Mouse (Mus musculus) lung, adult 2 months (tissue): ENCODE measurements around the gene R3hdm2.
A peak's percentile ranks its signal among the peaks of the same experiment; 100 is the strongest.

ENCODE experiments used
- CTCF ChIP-seq: fragments of 200-500 bp; IDR thresholded peaks from 2 replicates; pipeline ENCODE4 v1.5.1; 2011; ENCODE audit warnings: mild to moderate bottlenecking, low read length, control low read depth; ENCODE audit not compliant: insufficient read depth
- POLR2A ChIP-seq: fragments of 200-500 bp; IDR thresholded peaks from 2 replicates; pipeline ENCODE4 v1.6.1; 2011; ENCODE audit warnings: low read depth, mild to moderate bottlenecking, control low read depth, low read length, borderline replicate concordance; ENCODE audit errors: extremely low read depth

DNA sequence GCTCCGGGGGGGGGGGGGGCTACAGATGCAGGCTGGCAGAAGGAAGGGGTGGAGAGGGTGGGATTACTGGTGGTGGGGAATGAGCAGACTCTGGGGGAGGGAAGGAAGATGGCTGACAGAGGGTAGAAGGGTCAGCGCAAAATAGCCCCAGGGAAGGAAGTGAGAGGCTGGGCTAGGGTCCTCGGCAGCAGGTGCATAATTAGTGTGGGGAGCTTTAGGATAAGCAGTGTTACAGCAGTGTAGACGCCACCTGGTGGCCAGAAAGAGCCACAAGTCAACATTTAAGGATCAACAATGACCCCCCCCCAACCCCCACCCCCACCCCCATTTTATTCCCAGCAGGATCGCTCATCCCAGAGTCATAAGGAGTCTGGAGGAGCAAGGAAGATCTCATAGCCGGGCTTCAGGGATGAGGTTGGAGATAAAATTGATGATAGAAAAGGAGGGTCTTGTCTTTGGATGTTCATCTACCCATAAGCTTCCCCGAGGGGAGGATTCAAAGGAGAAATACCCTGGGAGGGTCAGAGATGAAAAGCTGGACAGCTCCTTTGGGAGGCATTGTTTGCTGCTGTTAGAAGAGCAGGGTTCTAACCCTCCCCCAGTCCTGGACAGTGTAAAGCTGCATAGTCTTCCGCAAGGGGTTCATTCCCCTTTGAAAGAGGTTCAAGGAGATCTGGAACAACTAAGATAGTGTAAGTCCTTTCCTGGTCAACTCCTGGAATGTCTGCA lies 156.6 kb downstream of the R3hdm2 start:
- peak; percentile 23; the same call in 1 of the 2 replicates for TF ChIP-seq CTCF
- TF ChIP-seq POLR2A: no peak
